Mouse (Mus musculus) kidney, adult 18-20 months (tissue): ENCODE results near the gene Aifm3.

Experiments used
- DNase-seq: peaks from one replicate; pipeline ENCODE4 v3.0.0; 2021

Gene Aifm3

GRCm38 (mm10) chr16:17556180-17556579 is 66.8 kb downstream of the Aifm3 start:
- no peak for DNase-seq

- DNase-seq: no peak
Measured at GRCm38 (mm10) chr16:17556907-17557306, 67.5 kb downstream of the Aifm3 start.
